Mouse (Mus musculus) limb, embryonic 14.5 days (tissue): ENCODE results near the gene Casp8. TPM values are rescaled to one million over a fixed set of nuclear protein-coding genes. Genes with fewer than 3 reads are reported as not detected.

Experiments
- ATAC-seq: fragments of 200-750 bp; cut with Nextera tagmentation; 2 replicates; pipeline ENCODE4 v1.8.0; 2017; ENCODE audit warnings: low read depth, moderate number of reproducible peaks, moderate TSS enrichment; ENCODE audit not compliant: low FRiP score
- DNase-seq: peaks from one replicate; pipeline ENCODE4 v3.0.0-alpha.2; 2015; ENCODE audit warnings: low spot score
- H3K27ac ChIP-seq: fragments of 300-500 bp; sonication (generic); replicated peaks from 2 replicates; pipeline ENCODE4 v1.5.1; 2014; ENCODE audit warnings: low read depth, mild to moderate bottlenecking, low read length, moderate library complexity, mixed read lengths
- H3K27me3 ChIP-seq: fragments of 300-500 bp; sonication (generic); 2 replicates; pipeline ENCODE4 v1.6.1; 2014; ENCODE audit warnings: low read length, mixed read lengths; ENCODE audit not compliant: control insufficient read depth, insufficient read depth
- H3K36me3 ChIP-seq: fragments of 300-500 bp; sonication (generic); 2 replicates; pipeline ENCODE4 v1.6.1; 2014; ENCODE audit warnings: mild to moderate bottlenecking, low read length, moderate library complexity, mixed read lengths; ENCODE audit not compliant: control insufficient read depth, insufficient read depth
- H3K4me1 ChIP-seq: fragments of 300-500 bp; sonication (generic); 2 replicates; pipeline ENCODE4 v1.6.1; 2014; ENCODE audit warnings: antibody characterized with exemption, low read length, mixed read lengths; ENCODE audit not compliant: control insufficient read depth, insufficient read depth
- H3K4me2 ChIP-seq: fragments of 300-500 bp; sonication (generic); replicated peaks from 2 replicates; pipeline ENCODE4 v1.6.1; 2014; ENCODE audit warnings: low read depth, mild to moderate bottlenecking, low read length, moderate library complexity; ENCODE audit not compliant: severe bottlenecking
- H3K4me3 ChIP-seq: fragments of 300-500 bp; sonication (generic); replicated peaks from 2 replicates; pipeline ENCODE4 v1.5.1; 2014; ENCODE audit warnings: low read length
- H3K9ac ChIP-seq: fragments of 300-500 bp; sonication (generic); 2 replicates; pipeline ENCODE4 v1.6.1; 2014; ENCODE audit warnings: mild to moderate bottlenecking, low read depth, low read length, moderate library complexity; ENCODE audit not compliant: severe bottlenecking
- H3K9me3 ChIP-seq: fragments of 300-500 bp; sonication (generic); 2 replicates; pipeline ENCODE4 v1.6.1; 2016; ENCODE audit warnings: low read length; ENCODE audit not compliant: control insufficient read depth
- POLR2A ChIP-seq: fragments of 200-500 bp; IDR thresholded peaks from 2 replicates; pipeline ENCODE4 v1.8.0; 2012; ENCODE audit warnings: inconsistent platforms, mild to moderate bottlenecking, moderate library complexity, borderline replicate concordance; ENCODE audit not compliant: insufficient read depth, insufficient read length; ENCODE audit errors: extremely low read depth
- WGBS: fragments of 180-500 bp; shearing (Covaris S2); extraction: QIAGEN DNeasy Blood & Tissue Kit; methylation state at CpG from one replicate; pipeline ENCODE4 v1.1.7; 2014; 5-methylcytosine and 5-hydroxymethylcytosine counted together
- polyA plus RNA-seq, 2 experiments: library from polyadenylated mRNA; depleted of rRNA in 1 of 2; stranded (reverse) in 1 of 2; unstranded in 1 of 2; fragments of >200 nt; fragmentation: Nextera tagmentation in 1 of 2; extraction: Ambion mirVana in 1 of 2; gene quantifications; 2 replicates each; pipeline versions ENCODE4 v1.2.1 to v1.2.3; 2012 to 2014

Casp8 gene
- polyA plus RNA-seq, 2 experiments, result 14.8 to 25.3 TPM

DNA sequence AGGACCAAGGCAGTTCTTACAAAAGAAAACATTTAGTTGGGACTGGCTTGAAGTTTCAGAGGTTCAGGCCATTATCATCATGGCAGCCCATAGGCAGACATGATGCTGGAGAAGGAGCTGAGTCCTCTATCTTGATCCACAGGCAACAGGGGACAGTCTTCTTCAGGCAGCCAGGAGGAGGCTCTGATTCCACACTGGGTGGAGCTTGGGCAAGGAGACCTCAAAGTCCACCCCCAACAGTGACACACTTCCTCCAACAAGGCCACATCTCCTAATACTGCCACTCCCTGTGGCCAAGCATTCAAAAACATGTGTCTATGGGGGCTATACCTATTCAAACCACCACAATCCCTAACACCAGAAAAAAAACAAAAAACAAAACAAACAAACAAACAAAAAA lies 21.9 kb upstream of the Casp8 start:
- TF ChIP-seq POLR2A, result no peak
- ATAC-seq (no peak), DNase-seq (no peak)
- no peaks in the 10 kb centered on the region for H3K4me1 ChIP-seq
- no peak overlapping the region for H3K27ac ChIP-seq
- no peaks in the 10 kb centered on the region for H3K9me3 ChIP-seq
- H3K4me3 ChIP-seq, result no peak overlapping the region
- H3K36me3 ChIP-seq, result no peaks in the 10 kb centered on the region
- no peak overlapping the region for H3K4me2 ChIP-seq
- H3K27me3 ChIP-seq, result no peaks in the 10 kb centered on the region
- no peak overlapping the region for H3K9ac ChIP-seq

DNA sequence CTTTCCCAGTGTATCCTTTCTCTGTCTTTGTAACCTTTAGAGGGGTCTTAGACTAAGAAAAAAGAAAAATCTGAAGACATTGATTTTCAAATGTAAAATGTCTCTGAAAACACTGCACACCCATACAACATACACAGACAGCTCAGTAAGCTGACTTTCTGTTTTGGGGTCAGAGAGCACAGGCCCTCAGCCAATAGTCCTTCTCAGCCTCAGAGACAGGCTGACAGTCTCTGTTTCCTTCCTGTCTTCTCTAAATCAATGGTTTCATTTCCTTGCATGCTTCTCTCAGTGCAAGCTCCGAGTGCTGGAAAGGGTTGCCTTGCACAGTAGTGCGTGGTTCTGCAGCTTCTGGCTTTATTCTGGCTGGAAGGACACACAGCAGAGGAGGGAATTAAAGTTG lies 21.3 kb upstream of the Casp8 start:
- no peaks in the 10 kb centered on the region for H3K36me3 ChIP-seq
- H3K27ac ChIP-seq, result no peak overlapping the region
- no peak for DNase-seq
- no peaks in the 10 kb centered on the region for H3K27me3 ChIP-seq
- no peak overlapping the region for H3K4me2 ChIP-seq
- TF ChIP-seq POLR2A, result no peak
- no peaks in the 10 kb centered on the region for H3K9me3 ChIP-seq
- ATAC-seq, result no peak
- no peak overlapping the region for H3K9ac ChIP-seq
- no peak overlapping the region for H3K4me3 ChIP-seq
- no peaks in the 10 kb centered on the region for H3K4me1 ChIP-seq
- WGBS, result 80% methylated on average over 2 of the region's 2 CpGs

DNA sequence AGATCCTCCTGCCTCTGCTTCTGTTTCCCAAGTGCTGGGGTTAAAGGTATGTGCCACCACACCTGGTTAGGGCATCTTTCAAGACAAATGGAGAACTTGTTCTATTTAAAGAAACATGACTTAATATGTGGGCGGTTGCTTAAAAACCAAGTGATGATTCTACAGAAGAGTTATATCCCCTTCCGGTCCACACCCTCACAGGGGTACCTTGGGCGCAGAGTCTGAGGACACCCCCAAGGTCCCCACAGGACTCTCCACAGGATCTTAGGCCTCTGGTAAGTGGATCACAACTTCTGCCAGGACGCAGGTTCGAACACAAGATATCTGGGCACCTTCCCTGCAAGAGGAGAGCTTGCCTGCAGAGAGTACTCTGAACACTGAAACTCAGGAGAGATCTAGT lies 19.8 kb upstream of the Casp8 start:
- Histone ChIP-seq H3K27ac (no peak overlapping the region), H3K4me2 (no peak overlapping the region), H3K36me3 (no peaks in the 10 kb centered on the region), H3K9ac (no peak overlapping the region), H3K4me1 (no peaks in the 10 kb centered on the region), H3K27me3 (no peaks in the 10 kb centered on the region), H3K4me3 (no peak overlapping the region), H3K9me3 (no peaks in the 10 kb centered on the region)
- WGBS, result 95% methylated on average over 5 of the region's 5 CpGs
- no peak for TF ChIP-seq POLR2A
- ATAC-seq (no peak), DNase-seq (no peak)

DNA sequence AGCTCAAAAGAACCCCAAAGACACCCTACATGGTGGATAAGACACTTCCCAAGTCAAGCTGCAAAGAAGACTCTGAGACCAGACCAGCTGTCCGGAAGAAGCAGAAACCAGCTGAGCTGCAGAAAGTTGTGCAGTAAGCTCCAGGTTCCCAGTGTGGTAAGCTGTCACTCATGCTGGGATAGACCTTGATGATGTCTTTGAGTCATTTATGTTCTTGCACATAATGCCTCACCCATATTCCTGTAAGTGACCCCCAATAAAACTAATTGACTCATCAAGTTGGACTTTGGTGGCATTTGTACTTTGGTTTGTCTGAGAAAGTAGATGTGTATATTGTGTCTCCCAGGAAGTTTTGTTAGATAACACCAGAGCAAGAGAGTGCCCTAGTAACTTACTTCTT lies 17.6 kb upstream of the Casp8 start:
- H3K27me3 ChIP-seq, result no peaks in the 10 kb centered on the region
- no peak overlapping the region for H3K4me3 ChIP-seq
- DNase-seq, result no peak
- ATAC-seq, result no peak
- H3K4me1 ChIP-seq, result no peaks in the 10 kb centered on the region
- no peaks in the 10 kb centered on the region for H3K36me3 ChIP-seq
- no peaks in the 10 kb centered on the region for H3K9me3 ChIP-seq
- H3K9ac ChIP-seq, result no peak overlapping the region
- no peak for TF ChIP-seq POLR2A
- WGBS, result 92% methylated on average over 1 of the region's 1 CpGs
- no peak overlapping the region for H3K27ac ChIP-seq
- H3K4me2 ChIP-seq, result no peak overlapping the region

DNA sequence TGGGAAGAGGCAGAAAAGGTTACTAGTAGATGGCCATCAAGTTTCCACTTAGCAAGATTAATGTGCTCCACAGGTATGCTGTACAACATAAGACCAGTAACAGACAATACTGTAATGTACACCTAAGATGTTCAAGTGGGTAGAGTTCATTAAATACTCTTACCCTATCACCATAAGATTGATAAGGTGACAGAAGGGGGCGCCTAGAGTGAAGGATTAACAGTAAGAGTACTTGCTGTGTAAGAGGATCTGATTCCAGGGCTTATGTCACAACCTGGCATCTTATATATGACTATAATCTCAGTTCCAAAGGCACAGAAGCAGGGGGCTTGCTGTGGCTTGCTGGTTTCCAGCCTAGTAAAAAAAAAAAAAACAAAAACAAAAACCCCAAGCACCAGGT lies 16.9 kb upstream of the Casp8 start:
- H3K9ac ChIP-seq, result no peak overlapping the region
- no peaks in the 10 kb centered on the region for H3K27me3 ChIP-seq
- TF ChIP-seq POLR2A, result no peak
- H3K27ac ChIP-seq, result no peak overlapping the region
- no peak for ATAC-seq
- H3K9me3 ChIP-seq, result no peaks in the 10 kb centered on the region
- DNase-seq, result no peak
- H3K4me1 ChIP-seq, result no peaks in the 10 kb centered on the region
- no peaks in the 10 kb centered on the region for H3K36me3 ChIP-seq
- WGBS, result 16% methylated on average over 1 of the region's 1 CpGs
- H3K4me3 ChIP-seq, result no peak overlapping the region
- no peak overlapping the region for H3K4me2 ChIP-seq

DNA sequence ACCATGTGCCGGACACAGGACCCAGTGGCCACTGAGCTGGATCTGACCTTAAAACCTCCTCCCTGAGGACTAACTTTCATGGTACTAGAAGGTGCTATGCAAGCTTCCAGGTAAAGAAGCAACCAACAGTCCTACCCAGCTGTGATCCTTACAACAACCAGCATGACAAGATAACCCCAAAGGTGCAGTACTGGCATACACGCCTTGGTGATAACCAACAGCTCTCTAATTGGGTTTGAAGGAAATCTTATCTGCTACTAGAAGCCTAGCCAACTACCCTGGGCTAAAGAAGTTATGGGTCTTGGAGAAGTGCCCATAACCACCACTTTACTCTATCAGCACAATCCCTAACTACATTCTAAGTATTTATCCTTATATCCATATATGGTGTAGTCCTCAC lies 8.9 kb upstream of the Casp8 start:
- H3K27ac ChIP-seq, result no peak overlapping the region
- H3K4me1 ChIP-seq, result no peaks in the 10 kb centered on the region
- DNase-seq, result no peak
- no peak overlapping the region for H3K4me2 ChIP-seq
- H3K9me3 ChIP-seq, result no peaks in the 10 kb centered on the region
- H3K36me3 ChIP-seq, result no peaks in the 10 kb centered on the region
- no peak overlapping the region for H3K4me3 ChIP-seq
- TF ChIP-seq POLR2A, result no peak
- no peak for ATAC-seq
- no peak overlapping the region for H3K9ac ChIP-seq
- H3K27me3 ChIP-seq, result no peaks in the 10 kb centered on the region
- WGBS, result 95% methylated on average over 2 of the region's 2 CpGs
